Mouse (Mus musculus) liver, embryonic 14.5 days (tissue): ENCODE data around the gene Ralgds. TPM values are rescaled to one million over a fixed set of nuclear protein-coding genes. Genes with fewer than 3 reads are reported as not detected.

Source experiments
- ATAC-seq: fragments of 200-750 bp; cut with Nextera tagmentation; 2 replicates; pipeline ENCODE4 v1.8.0; 2017; ENCODE audit warnings: moderate number of reproducible peaks, mild to moderate bottlenecking, moderate library complexity; ENCODE audit not compliant: insufficient read depth
- DNase-seq, 3 experiments: peaks; one replicate each; pipeline ENCODE4 v3.0.0-alpha.2; 2012 to 2013; ENCODE audit warnings: low read depth in 3 of 3, low spot score in 3 of 3
- H3K27ac ChIP-seq: fragments of 300-500 bp; sonication (generic); 2 replicates; pipeline ENCODE4 v1.5.1; 2014; ENCODE audit warnings: moderate library complexity, mild to moderate bottlenecking, control low read depth, inconsistent platforms
- H3K27me3 ChIP-seq: fragments of 300-500 bp; sonication (generic); 2 replicates; pipeline ENCODE4 v1.6.1; 2014; ENCODE audit warnings: mild to moderate bottlenecking, low read length, moderate library complexity; ENCODE audit not compliant: control insufficient read depth, insufficient read depth
- H3K36me3 ChIP-seq: fragments of 300-500 bp; sonication (generic); replicated peaks from 2 replicates; pipeline ENCODE4 v1.6.1; 2014; ENCODE audit warnings: low read depth; ENCODE audit not compliant: control insufficient read depth, insufficient read depth
- H3K4me1 ChIP-seq, 2 experiments: fragments of 200-500 bp in 1 of 2; fragments of 300-500 bp in 1 of 2; sonication (generic) in 1 of 2; replicated peaks; 2 replicates each; pipeline ENCODE4 v1.6.1; 2012 to 2014; ENCODE audit warnings: antibody characterized with exemption in 1 of 2, inconsistent platforms in 1 of 2, low read length in 1 of 2; ENCODE audit not compliant: control insufficient read depth in 2 of 2, insufficient read depth in 2 of 2
- H3K4me2 ChIP-seq: fragments of 300-500 bp; sonication (generic); 2 replicates; pipeline ENCODE4 v1.6.1; 2014; ENCODE audit warnings: low read depth, mild to moderate bottlenecking, control low read depth, moderate library complexity
- H3K4me3 ChIP-seq, 2 experiments: fragments of 200-500 bp in 1 of 2; fragments of 300-500 bp in 1 of 2; sonication (generic) in 1 of 2; 2 replicates each; pipeline ENCODE4 v1.5.1; 2012 to 2014; ENCODE audit warnings: low read depth in 2 of 2, low read length in 2 of 2, mild to moderate bottlenecking in 2 of 2, control low read depth in 1 of 2, inconsistent platforms in 1 of 2, moderate library complexity in 1 of 2; ENCODE audit not compliant: insufficient read depth in 1 of 2
- H3K9ac ChIP-seq: fragments of 300-500 bp; sonication (generic); replicated peaks from 2 replicates; pipeline ENCODE4 v1.6.1; 2014; ENCODE audit warnings: mild to moderate bottlenecking, control low read depth, moderate library complexity
- H3K9me3 ChIP-seq: fragments of 300-500 bp; sonication (generic); 2 replicates; pipeline ENCODE4 v1.6.1; 2016; ENCODE audit warnings: low read length, mixed read lengths; ENCODE audit not compliant: control insufficient read depth
- CTCF ChIP-seq: IDR thresholded peaks from 2 replicates; pipeline ENCODE4 v1.5.1; 2016; ENCODE audit warnings: antibody characterized with exemption, low read depth, control low read depth
- EP300 ChIP-seq: IDR thresholded peaks from 2 replicates; pipeline ENCODE4 v1.6.1; 2016; ENCODE audit warnings: antibody characterized with exemption, low read depth
- WGBS: fragments of 180-500 bp; shearing (Covaris S2); extraction: QIAGEN DNeasy Blood & Tissue Kit; methylation state at CpG from one replicate; pipeline ENCODE4 v1.1.7; 2014; ENCODE audit not compliant: insufficient replicate concordance; 5-methylcytosine and 5-hydroxymethylcytosine counted together
- polyA plus RNA-seq, 2 experiments: library from polyadenylated mRNA; depleted of rRNA in 1 of 2; stranded (reverse) in 1 of 2; unstranded in 1 of 2; fragments of >200 nt; fragmentation: Nextera tagmentation in 1 of 2; extraction: Ambion mirVana in 1 of 2; gene quantifications; 2 replicates each; pipeline versions ENCODE4 v1.2.1 to v1.2.3; 2012 to 2014

The Ralgds gene
- polyA plus RNA-seq, 2 experiments, result 1.5 to 2.1 TPM

DNA sequence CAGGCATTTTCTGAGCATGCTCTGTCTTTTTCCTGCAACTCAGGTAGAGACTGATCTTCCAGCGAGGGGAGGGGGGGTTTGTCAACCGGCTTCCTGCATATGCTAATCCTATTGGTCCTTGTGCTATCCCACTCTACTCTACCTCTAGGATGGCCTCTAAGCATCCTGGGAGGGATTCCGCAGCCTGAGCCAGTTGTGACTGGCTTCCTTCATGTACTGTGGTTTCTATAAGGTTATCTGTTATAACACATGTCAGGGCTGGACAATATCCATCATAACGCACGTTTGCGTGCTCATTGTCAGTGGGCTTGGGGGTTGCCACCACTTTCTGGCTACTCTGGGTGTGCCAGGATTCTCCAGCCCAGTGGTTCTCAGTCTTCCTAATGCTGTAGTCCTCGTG is 83.1 kb downstream of the Ralgds start:
- Histone ChIP-seq H3K4me3 (no peak overlapping the region), H3K27me3 (no peaks in the 10 kb centered on the region), H3K9me3 (no peaks in the 10 kb centered on the region), H3K4me2 (peak overlapping the region; percentile 11; the same call in 1 of the 2 replicates), H3K27ac (peak overlapping the region; percentile 47), H3K9ac (peak overlapping the region; percentile 41), H3K36me3 (no peaks in the 10 kb centered on the region), H3K4me1 (peaks cover 66 to 77% of the 10 kb centered on the region in 2 experiments)
- DNase-seq, result peak in 1 of 3 experiments; percentile 63
- WGBS, result 13% methylated on average over 7 of the region's 7 CpGs
- TF ChIP-seq EP300 (peak; percentile 88), CTCF (no peak)
- peak; percentile 48 for ATAC-seq

- no peak for ATAC-seq
- DNase-seq, result peak in 1 of 3 experiments; percentile 66
- peak overlapping the region; percentile 98 for H3K27ac ChIP-seq
- peak overlapping the region; percentile 55 for H3K4me2 ChIP-seq
- TF ChIP-seq EP300 (peak; percentile 45; the same call in 1 of the 2 replicates), CTCF (peak; percentile 92)
- 65% methylated on average over 7 of the region's 7 CpGs for WGBS
- H3K9ac ChIP-seq, result no peak overlapping the region; the same call in 1 of the 2 replicates
- H3K36me3 ChIP-seq, result no peaks in the 10 kb centered on the region
- H3K27me3 ChIP-seq, result no peaks in the 10 kb centered on the region
- no peaks in the 10 kb centered on the region for H3K9me3 ChIP-seq
- peaks cover 75 to 87% of the 10 kb centered on the region in 2 experiments for H3K4me1 ChIP-seq
- no peak overlapping the region for H3K4me3 ChIP-seq
These were observed 84.1 kb downstream of the Ralgds start for GRCm38 (mm10) chr2:28596998-28597397.

DNA sequence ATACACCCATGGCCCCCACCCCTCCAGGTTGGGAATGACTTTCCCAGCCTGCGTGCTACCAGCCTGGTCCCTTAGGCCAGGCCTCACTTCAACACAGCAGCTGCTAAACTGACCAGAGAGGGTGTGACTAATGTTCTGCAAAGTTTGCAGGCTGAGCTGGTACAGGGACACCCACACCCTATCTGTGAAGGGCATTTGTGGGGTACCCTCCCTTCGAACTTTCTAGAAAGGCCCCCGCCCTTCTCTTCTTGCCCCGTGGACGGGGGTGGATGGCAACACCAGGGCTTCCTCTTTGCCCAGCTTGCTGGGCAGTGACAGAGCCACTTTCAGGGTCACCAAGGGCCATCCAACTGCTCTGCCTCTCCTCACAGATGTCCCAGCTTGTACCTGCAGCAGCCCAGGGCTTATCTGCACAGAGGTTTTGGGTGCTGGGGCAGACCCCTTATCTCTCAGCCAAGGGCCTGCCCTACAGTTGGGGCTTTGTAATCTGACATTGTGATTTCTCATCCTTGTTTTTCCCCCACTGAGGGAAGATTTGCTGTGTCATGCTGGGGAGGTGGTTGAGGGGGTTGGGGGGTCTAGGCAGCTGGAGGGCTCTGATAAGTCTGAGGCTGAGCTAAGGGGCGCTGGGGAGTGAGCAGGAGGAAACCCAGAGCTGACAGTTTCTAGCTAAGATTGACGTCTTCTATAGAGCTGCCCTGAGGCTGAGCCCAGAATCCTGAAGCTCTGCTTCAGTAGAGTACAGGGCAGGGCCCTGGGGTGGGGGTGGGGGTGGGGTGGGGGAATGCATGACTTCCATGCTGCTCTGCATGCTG is 85.0 kb downstream of the Ralgds start:
- H3K4me2 ChIP-seq, result peak overlapping the region; percentile 55

GRCm38 (mm10) chr2:28598692-28599568 is 86.0 kb downstream of the Ralgds start:
- H3K27me3 ChIP-seq, result no peaks in the 10 kb centered on the region
- WGBS, result 10% methylated on average over 12 of the region's 12 CpGs
- TF ChIP-seq EP300 (no peak; the same call in 1 of the 2 replicates), CTCF (no peak)
- H3K9me3 ChIP-seq, result no peaks in the 10 kb centered on the region
- H3K4me3 ChIP-seq, result no peak overlapping the region
- peak overlapping the region; percentile 24 for H3K9ac ChIP-seq
- peak overlapping the region; percentile 55 for H3K4me2 ChIP-seq
- H3K4me1 ChIP-seq, result peaks cover 82 to 87% of the 10 kb centered on the region in 2 experiments
- ATAC-seq (no peak), DNase-seq (no peak)
- H3K27ac ChIP-seq, result peak overlapping the region; percentile 98
- H3K36me3 ChIP-seq, result no peaks in the 10 kb centered on the region

More for the DNA sequence above, 85.0 kb downstream of the Ralgds start:
- TF ChIP-seq EP300 (peak; percentile 99), CTCF (no peak)
- 11% methylated on average over 7 of the region's 7 CpGs for WGBS
- no peak overlapping the region for H3K4me3 ChIP-seq
- peak; percentile 86 to 88 (median 87) for DNase-seq
- H3K27me3 ChIP-seq, result no peaks in the 10 kb centered on the region
- H3K36me3 ChIP-seq, result no peaks in the 10 kb centered on the region
- H3K4me1 ChIP-seq, result peaks cover 80 to 88% of the 10 kb centered on the region in 2 experiments
- no peaks in the 10 kb centered on the region for H3K9me3 ChIP-seq
- peak; percentile 79 for ATAC-seq
- H3K9ac ChIP-seq, result peak overlapping the region; percentile 43
- H3K27ac ChIP-seq, result peak overlapping the region; percentile 98
